Mouse (Mus musculus) heart, postnatal 0 days (tissue): ENCODE data around the gene Gm16253. TPM values are rescaled to one million over a fixed set of nuclear protein-coding genes. Genes with fewer than 3 reads are reported as not detected.

Experiments
- ATAC-seq: fragments of 200-750 bp; cut with Nextera tagmentation; 2 replicates; pipeline ENCODE4 v1.8.0; 2017; ENCODE audit warnings: low read depth, moderate number of reproducible peaks, moderate library complexity; ENCODE audit not compliant: insufficient read depth
- DNase-seq: peaks from one replicate; pipeline ENCODE4 v3.0.0-alpha.2; 2016; ENCODE audit warnings: low spot score
- H3K27ac ChIP-seq: fragments of 300-500 bp; sonication (generic); 2 replicates; pipeline ENCODE4 v1.5.1; 2014; ENCODE audit warnings: low read depth, mild to moderate bottlenecking
- H3K27me3 ChIP-seq: fragments of 300-500 bp; sonication (generic); 2 replicates; pipeline ENCODE4 v1.6.1; 2014; ENCODE audit warnings: low read length, mixed read lengths; ENCODE audit not compliant: control insufficient read depth, insufficient read depth
- H3K36me3 ChIP-seq: fragments of 300-500 bp; sonication (generic); replicated peaks from 2 replicates; pipeline ENCODE4 v1.6.1; 2014; ENCODE audit warnings: low read length, mixed read lengths; ENCODE audit not compliant: control insufficient read depth, insufficient read depth
- H3K4me1 ChIP-seq: fragments of 300-500 bp; sonication (generic); 2 replicates; pipeline ENCODE4 v1.6.1; 2014; ENCODE audit warnings: antibody characterized with exemption; ENCODE audit not compliant: control insufficient read depth, insufficient read depth
- H3K4me2 ChIP-seq: fragments of 300-500 bp; sonication (generic); 2 replicates; pipeline ENCODE4 v1.6.1; 2014; ENCODE audit warnings: low read depth, mild to moderate bottlenecking, low read length, moderate library complexity
- H3K4me3 ChIP-seq: fragments of 300-500 bp; sonication (generic); 2 replicates; pipeline ENCODE4 v1.5.1; 2014; ENCODE audit warnings: low read depth, low read length
- H3K9ac ChIP-seq: fragments of 300-500 bp; sonication (generic); replicated peaks from 2 replicates; pipeline ENCODE4 v1.6.1; 2014; ENCODE audit warnings: low read depth, low read length, mixed read lengths
- H3K9me3 ChIP-seq: fragments of 300-500 bp; sonication (generic); replicated peaks from 2 replicates; pipeline ENCODE4 v1.6.1; 2016; ENCODE audit warnings: low read length; ENCODE audit not compliant: control insufficient read depth
- CTCF ChIP-seq: IDR thresholded peaks from 2 replicates; pipeline ENCODE4 v1.5.1; 2016; ENCODE audit warnings: antibody characterized with exemption, control low read depth, low read depth
- EP300 ChIP-seq: IDR thresholded peaks from 2 replicates; pipeline ENCODE4 v1.6.1; 2016; ENCODE audit warnings: antibody characterized with exemption, low read depth
- WGBS: fragments of 180-500 bp; shearing (Covaris S2); extraction: QIAGEN DNeasy Blood & Tissue Kit; methylation state at CpG from one replicate; pipeline ENCODE4 v1.1.7; 2014; 5-methylcytosine and 5-hydroxymethylcytosine counted together
- polyA plus RNA-seq: library from polyadenylated mRNA; unstranded; fragments of >200 nt; fragmentation: Nextera tagmentation; extraction: Ambion mirVana; gene quantifications from 2 replicates; pipeline ENCODE4 v1.2.1, GENCODE M21; 2015
- total RNA-seq: library from RNA; depleted of rRNA; stranded (reverse); fragments of >200 nt; gene quantifications from 2 replicates; pipeline ENCODE4 v1.2.3, GENCODE M21; 2014; ENCODE audit warnings: low replicate concordance

Gm16253 gene
- total and polyA plus RNA-seq, 2 experiments from 2014 or later = 1.1 TPM; not detected in 1

GRCm38 (mm10) chr3:96593790-96594560, 17.2 kb downstream of the Gm16253 start, which contains the start of gene Polr3gl:
Gene Polr3gl (minus strand): TSS chr3:96594181.
- peak within 1 kb of the TSS; percentile 87 for H3K27ac ChIP-seq
- no peaks in the 10 kb centered on the region; the same call in 1 of the 2 replicates for H3K4me1 ChIP-seq
- H3K4me2 ChIP-seq = peak within 1 kb of the TSS; percentile 93
- peak within 1 kb of the TSS; percentile 64 for H3K4me3 ChIP-seq
- TF ChIP-seq EP300 = no peak
- H3K9me3 ChIP-seq = 0 out of 2 replicates have a peak, but pooled peaks cover 3% of the 10 kb centered on the region
- DNase-seq (peak; percentile 96), ATAC-seq (peak; percentile 86)
- no peaks in the 10 kb centered on the region for H3K36me3 ChIP-seq
- WGBS = under 1% methylated on average over 37 of the region's 38 CpGs
- H3K9ac ChIP-seq = peak within 1 kb of the TSS; percentile 71
- H3K27me3 ChIP-seq = no peaks in the 10 kb centered on the region

GRCm38 (mm10) chr3:96594851-96595250, 18.1 kb downstream of the Gm16253 start:
- Histone ChIP-seq H3K36me3 (no peaks in the 10 kb centered on the region), H3K4me2 (no peak overlapping the region), H3K9ac (no peak overlapping the region), H3K4me3 (no peak overlapping the region), H3K9me3 (0 out of 2 replicates have a peak, but pooled peaks cover 3% of the 10 kb centered on the region), H3K4me1 (no peaks in the 10 kb centered on the region; the same call in 1 of the 2 replicates), H3K27me3 (no peaks in the 10 kb centered on the region), H3K27ac (no peak overlapping the region)
- WGBS = 81% methylated on average over 5 of the region's 5 CpGs
- TF ChIP-seq EP300 (no peak), CTCF (no peak)
- DNase-seq (no peak), ATAC-seq (no peak)

- Histone ChIP-seq H3K36me3 (no peaks in the 10 kb centered on the region), H3K27ac (peak overlapping the region; percentile 63), H3K4me2 (peak overlapping the region; percentile 97), H3K4me1 (no peaks in the 10 kb centered on the region; the same call in 1 of the 2 replicates), H3K9me3 (no peaks in the 10 kb centered on the region), H3K27me3 (no peaks in the 10 kb centered on the region), H3K4me3 (no peak overlapping the region), H3K9ac (no peak overlapping the region; the same call in 1 of the 2 replicates)
- no peak for ATAC-seq
- 32% methylated on average over 6 of the region's 6 CpGs for WGBS
- TF ChIP-seq EP300 (no peak), CTCF (no peak)
- DNase-seq = no peak
Observed at GRCm38 (mm10) chr3:96595661-96596060, 18.9 kb downstream of the Gm16253 start.

GRCm38 (mm10) chr3:96596228-96596707, 19.5 kb downstream of the Gm16253 start, which contains the start of gene Ankrd34a:
Gene Ankrd34a (plus strand): TSS chr3:96596636.
- H3K9me3 ChIP-seq = no peaks in the 10 kb centered on the region
- WGBS = under 1% methylated on average over 18 of the region's 23 CpGs
- peak within 1 kb of the TSS; percentile 59 for H3K4me3 ChIP-seq
- TF ChIP-seq EP300 (no peak), CTCF (no peak)
- 0 out of 2 replicates have a peak, but pooled peaks have one; percentile 4 for ATAC-seq
- no peaks in the 10 kb centered on the region; the same call in 1 of the 2 replicates for H3K4me1 ChIP-seq
- H3K27ac ChIP-seq = peak within 1 kb of the TSS; percentile 75
- H3K4me2 ChIP-seq = peak within 1 kb of the TSS; percentile 97
- H3K36me3 ChIP-seq = no peaks in the 10 kb centered on the region
- peak within 1 kb of the TSS; percentile 70 for H3K9ac ChIP-seq
- no peaks in the 10 kb centered on the region for H3K27me3 ChIP-seq
- DNase-seq = peak; percentile 66

DNA sequence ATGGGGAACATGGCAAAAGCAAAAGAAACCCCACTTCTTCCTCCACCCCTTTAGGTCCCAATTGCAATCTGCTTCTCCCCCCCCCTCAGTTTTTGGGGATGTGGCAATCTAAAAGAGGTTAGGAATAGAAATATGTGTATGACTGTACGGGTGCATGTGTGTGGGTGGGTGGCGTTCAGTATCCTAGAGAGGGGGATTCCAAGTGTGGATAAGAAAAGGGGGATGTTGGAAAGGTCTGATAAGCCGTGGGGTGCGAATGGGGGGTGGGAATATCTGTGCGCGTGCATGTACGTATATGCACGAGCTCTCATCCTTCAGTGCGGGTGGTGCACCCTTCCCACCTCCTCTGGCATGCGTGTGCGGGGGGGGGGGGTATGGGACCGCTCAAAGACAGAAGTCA, 20.1 kb downstream of the Gm16253 start:
- peak overlapping the region; percentile 59 for H3K4me3 ChIP-seq
- DNase-seq (no peak), ATAC-seq (no peak)
- no peaks in the 10 kb centered on the region for H3K27me3 ChIP-seq
- no peaks in the 10 kb centered on the region; the same call in 1 of the 2 replicates for H3K4me1 ChIP-seq
- H3K36me3 ChIP-seq = no peaks in the 10 kb centered on the region
- H3K9me3 ChIP-seq = no peaks in the 10 kb centered on the region
- TF ChIP-seq EP300 (no peak), CTCF (no peak)
- peak overlapping the region; percentile 63 for H3K27ac ChIP-seq
- H3K9ac ChIP-seq = peak overlapping the region; percentile 70
- WGBS = 2% methylated on average over 9 of the region's 12 CpGs
- peak overlapping the region; percentile 97 for H3K4me2 ChIP-seq
